Mouse (Mus musculus): ENCODE data around the gene Ctag2.

Gene Ctag2

DNA sequence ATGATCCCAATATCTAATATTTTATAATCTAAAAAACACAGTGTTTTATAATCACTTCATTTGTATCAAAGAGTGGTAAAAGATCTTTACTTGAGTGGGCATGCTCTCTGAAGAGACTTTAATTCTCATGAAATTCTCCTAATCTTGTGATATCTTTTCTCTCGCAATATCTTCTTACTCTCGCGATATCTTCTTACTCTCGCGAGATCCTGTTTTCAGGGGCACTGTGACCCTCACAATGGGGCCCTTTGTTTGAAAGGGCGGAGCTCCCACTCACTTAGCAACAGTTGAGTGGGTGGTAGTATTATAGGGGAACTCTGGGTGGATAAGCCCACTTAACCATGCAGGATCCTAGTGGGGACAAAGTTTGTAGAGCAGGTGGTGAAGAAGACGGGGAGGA lies at the start of gene Ctag2:
Gene Ctag2, plus strand, starts transcription at position 301 of the 400 bp plus-strand sequence.
- DNase-seq (ENCODE audit: low spot score in 2 of 2) = no peak

All from spleen, postnatal 10 days (tissue).